Mouse (Mus musculus): ENCODE measurements around the gene Cwc27. TPM values are rescaled to one million over a fixed set of nuclear protein-coding genes. Genes with fewer than 3 reads are reported as not detected.

The Cwc27 gene
- polyA plus RNA-seq, 1 experiment from 2014 or later: 26.5 TPM

DNA sequence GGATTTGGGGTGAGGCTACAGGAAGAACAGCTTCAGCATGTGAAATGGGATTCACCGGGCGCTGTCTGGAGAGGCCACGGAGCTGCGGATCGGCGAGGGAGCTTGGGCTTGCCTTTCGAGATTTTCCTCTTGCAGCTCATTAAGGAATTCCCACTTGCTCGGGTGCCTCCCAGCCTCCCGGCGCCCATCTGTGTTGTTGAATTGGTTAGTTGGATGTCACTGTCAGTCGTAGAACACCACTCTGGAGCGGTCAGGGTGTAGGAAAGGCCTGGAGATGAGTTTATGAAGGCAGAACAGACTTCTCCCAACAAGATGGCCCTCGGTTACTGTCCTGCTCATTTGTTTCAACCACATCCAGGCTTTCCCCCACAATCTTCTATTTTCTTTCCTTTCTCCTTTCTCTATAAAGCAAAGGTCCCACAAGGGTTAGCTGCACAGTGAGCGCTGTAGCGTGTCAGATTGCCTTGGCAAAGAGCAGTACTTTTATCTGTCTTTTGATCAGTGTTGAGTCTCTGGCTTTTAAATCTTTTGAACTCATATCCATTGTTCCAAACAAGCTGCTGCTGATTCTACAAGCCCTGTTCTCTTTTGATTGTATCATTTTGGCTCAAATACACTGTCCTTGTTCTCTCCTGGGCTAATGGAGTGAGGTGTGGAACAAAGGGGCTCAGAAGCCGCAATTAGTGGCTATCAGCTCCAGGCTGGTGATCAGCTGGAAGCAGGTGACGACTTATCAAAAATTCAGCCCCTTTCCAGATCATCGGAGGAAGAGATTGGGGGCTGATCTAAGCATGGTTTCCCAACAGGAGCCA, 200.7 kb downstream of the Cwc27 start:
- H3K4me2 ChIP-seq (ENCODE audit: low read length): no peak overlapping the region
- DNase-seq (peak; percentile 29), ATAC-seq (ENCODE audit: low FRiP score, low TSS enrichment) (0 out of 2 replicates have a peak, but pooled peaks have one; percentile 55)
- no peak overlapping the region for H3K4me3 ChIP-seq (replicated peaks; ENCODE audit: low read depth, low read length)
- no peaks in the 10 kb centered on the region for H3K9me3 ChIP-seq (ENCODE audit: control insufficient read depth, low read length)
- no peak overlapping the region for H3K9ac ChIP-seq (replicated peaks; ENCODE audit: low read length)
- H3K4me1 ChIP-seq (ENCODE audit: control insufficient read depth, insufficient read depth, low read length): no peaks in the 10 kb centered on the region
- no peaks in the 10 kb centered on the region for H3K36me3 ChIP-seq (ENCODE audit: control insufficient read depth, insufficient read depth, low read length)
- 0 out of 2 replicates have a peak overlapping the region, but pooled peaks have one; percentile 16 for H3K27ac ChIP-seq (replicated peaks; ENCODE audit: low read depth, low read length)
- no peaks in the 10 kb centered on the region for H3K27me3 ChIP-seq (ENCODE audit: control insufficient read depth, insufficient read depth, low read length)
- whole genome bisulfite sequencing: 45% methylated on average over 18 of the region's 18 CpGs

DNA sequence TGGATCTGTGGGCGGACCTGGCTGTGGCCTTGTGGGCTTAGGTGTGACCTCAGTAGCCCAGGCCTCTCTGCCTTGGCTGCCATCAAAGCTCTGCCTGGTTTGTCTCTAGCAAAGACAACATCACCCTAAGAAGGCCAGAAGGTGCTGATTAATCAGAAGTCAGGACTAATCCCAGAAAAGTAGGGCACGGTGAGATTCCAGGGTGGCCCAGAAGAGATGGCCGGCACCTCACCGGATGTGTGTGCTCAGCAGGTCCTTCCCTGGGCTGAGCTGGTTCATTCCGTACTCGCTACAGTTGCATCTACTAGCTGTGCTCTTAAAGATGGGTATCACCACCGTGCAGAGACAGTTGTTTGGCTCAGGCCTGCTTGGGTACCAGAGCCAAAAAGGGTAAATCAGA, 201.8 kb downstream of the Cwc27 start:
- Histone ChIP-seq H3K27ac (replicated peaks; ENCODE audit: low read depth, low read length) (no peak overlapping the region), H3K9me3 (ENCODE audit: control insufficient read depth, low read length) (no peaks in the 10 kb centered on the region), H3K4me3 (replicated peaks; ENCODE audit: low read depth, low read length) (no peak overlapping the region), H3K9ac (replicated peaks; ENCODE audit: low read length) (no peak overlapping the region), H3K36me3 (ENCODE audit: control insufficient read depth, insufficient read depth, low read length) (no peaks in the 10 kb centered on the region), H3K27me3 (ENCODE audit: control insufficient read depth, insufficient read depth, low read length) (no peaks in the 10 kb centered on the region), H3K4me1 (ENCODE audit: control insufficient read depth, insufficient read depth, low read length) (no peaks in the 10 kb centered on the region), H3K4me2 (ENCODE audit: low read length) (no peak overlapping the region)
- ATAC-seq (ENCODE audit: low FRiP score, low TSS enrichment): no peak
- WGBS: 94% methylated on average over 7 of the region's 7 CpGs
- DNase-seq: no peak

DNA sequence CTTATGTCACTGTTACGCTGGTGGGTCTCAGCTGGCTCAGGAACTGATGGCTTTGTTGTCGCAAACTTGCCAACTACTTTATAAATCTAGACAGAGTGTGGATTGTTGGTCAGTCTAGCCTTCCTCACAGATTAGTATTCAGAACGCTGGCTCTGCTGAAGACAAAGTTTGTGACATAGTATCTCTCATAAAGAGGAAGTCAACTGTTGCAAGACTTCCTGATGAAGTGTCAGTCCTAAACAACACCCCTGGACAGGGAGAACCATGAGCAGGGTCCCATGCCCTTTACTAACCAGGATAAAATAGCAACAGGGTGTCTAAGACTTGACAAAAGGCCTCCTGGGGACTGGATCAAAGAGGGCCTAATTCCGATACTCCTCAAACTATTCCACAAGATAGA, 205.6 kb downstream of the Cwc27 start:
- H3K27ac ChIP-seq (replicated peaks; ENCODE audit: low read depth, low read length): no peak overlapping the region
- no peak overlapping the region for H3K4me3 ChIP-seq (replicated peaks; ENCODE audit: low read depth, low read length)
- DNase-seq (no peak), ATAC-seq (ENCODE audit: low FRiP score, low TSS enrichment) (no peak)
- 95% methylated on average over 4 of the region's 4 CpGs for WGBS
- no peaks in the 10 kb centered on the region for H3K9me3 ChIP-seq (ENCODE audit: control insufficient read depth, low read length)
- no peaks in the 10 kb centered on the region for H3K27me3 ChIP-seq (ENCODE audit: control insufficient read depth, insufficient read depth, low read length)
- H3K4me2 ChIP-seq (ENCODE audit: low read length): no peak overlapping the region
- no peaks in the 10 kb centered on the region for H3K4me1 ChIP-seq (ENCODE audit: control insufficient read depth, insufficient read depth, low read length)
- no peaks in the 10 kb centered on the region for H3K36me3 ChIP-seq (ENCODE audit: control insufficient read depth, insufficient read depth, low read length)
- H3K9ac ChIP-seq (replicated peaks; ENCODE audit: low read length): no peak overlapping the region

GRCm38 (mm10) chr13:104610210-104611111, 206.5 kb downstream of the Cwc27 start:
- no peaks in the 10 kb centered on the region for H3K27me3 ChIP-seq (ENCODE audit: control insufficient read depth, insufficient read depth, low read length)
- no peak overlapping the region for H3K4me2 ChIP-seq (ENCODE audit: low read length)
- WGBS: 91% methylated on average over 22 of the region's 22 CpGs
- no peak for ATAC-seq (ENCODE audit: low FRiP score, low TSS enrichment)
- no peak overlapping the region for H3K4me3 ChIP-seq (replicated peaks; ENCODE audit: low read depth, low read length)
- H3K27ac ChIP-seq (replicated peaks; ENCODE audit: low read depth, low read length): no peak overlapping the region
- H3K36me3 ChIP-seq (ENCODE audit: control insufficient read depth, insufficient read depth, low read length): no peaks in the 10 kb centered on the region
- no peak for DNase-seq
- no peaks in the 10 kb centered on the region for H3K9me3 ChIP-seq (ENCODE audit: control insufficient read depth, low read length)
- no peak overlapping the region for H3K9ac ChIP-seq (replicated peaks; ENCODE audit: low read length)
- no peaks in the 10 kb centered on the region for H3K4me1 ChIP-seq (ENCODE audit: control insufficient read depth, insufficient read depth, low read length)

DNA sequence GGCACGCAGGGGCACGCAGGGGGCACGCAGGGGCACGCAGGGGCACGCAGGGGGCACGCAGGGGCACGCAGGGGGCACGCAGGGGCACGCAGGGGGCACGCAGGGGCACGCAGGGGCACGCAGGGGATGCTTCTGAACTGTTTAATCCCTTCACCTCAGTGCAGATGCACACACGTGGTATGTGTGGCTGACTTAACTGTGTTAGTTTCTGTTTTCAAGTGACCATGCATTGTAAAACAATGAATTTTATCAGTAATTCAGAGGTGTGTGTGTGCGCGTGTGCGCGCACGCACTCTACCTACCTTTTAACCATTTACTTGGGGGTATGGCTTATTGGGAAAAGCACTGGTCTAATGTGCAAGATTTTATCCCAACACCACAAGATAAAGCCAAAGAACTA, 208.4 kb downstream of the Cwc27 start:
- Histone ChIP-seq H3K36me3 (ENCODE audit: control insufficient read depth, insufficient read depth, low read length) (no peaks in the 10 kb centered on the region), H3K4me1 (ENCODE audit: control insufficient read depth, insufficient read depth, low read length) (no peaks in the 10 kb centered on the region), H3K4me2 (ENCODE audit: low read length) (no peak overlapping the region), H3K4me3 (replicated peaks; ENCODE audit: low read depth, low read length) (no peak overlapping the region), H3K27ac (replicated peaks; ENCODE audit: low read depth, low read length) (no peak overlapping the region), H3K9me3 (ENCODE audit: control insufficient read depth, low read length) (no peaks in the 10 kb centered on the region), H3K9ac (replicated peaks; ENCODE audit: low read length) (no peak overlapping the region), H3K27me3 (ENCODE audit: control insufficient read depth, insufficient read depth, low read length) (no peaks in the 10 kb centered on the region)
- DNase-seq (no peak), ATAC-seq (ENCODE audit: low FRiP score, low TSS enrichment) (no peak)
- WGBS: 89% methylated on average over 18 of the region's 18 CpGs

GRCm38 (mm10) chr13:104606786-104607580, 210.0 kb downstream of the Cwc27 start:
- Histone ChIP-seq H3K9me3 (ENCODE audit: control insufficient read depth, low read length) (no peaks in the 10 kb centered on the region), H3K4me1 (ENCODE audit: control insufficient read depth, insufficient read depth, low read length) (no peaks in the 10 kb centered on the region), H3K4me2 (ENCODE audit: low read length) (no peak overlapping the region), H3K27me3 (ENCODE audit: control insufficient read depth, insufficient read depth, low read length) (no peaks in the 10 kb centered on the region), H3K9ac (replicated peaks; ENCODE audit: low read length) (no peak overlapping the region), H3K4me3 (replicated peaks; ENCODE audit: low read depth, low read length) (no peak overlapping the region), H3K27ac (replicated peaks; ENCODE audit: low read depth, low read length) (no peak overlapping the region), H3K36me3 (ENCODE audit: control insufficient read depth, insufficient read depth, low read length) (no peaks in the 10 kb centered on the region)
- no peak for ATAC-seq (ENCODE audit: low FRiP score, low TSS enrichment)
- no peak for DNase-seq
- 84% methylated on average over 14 of the region's 14 CpGs for WGBS

DNA sequence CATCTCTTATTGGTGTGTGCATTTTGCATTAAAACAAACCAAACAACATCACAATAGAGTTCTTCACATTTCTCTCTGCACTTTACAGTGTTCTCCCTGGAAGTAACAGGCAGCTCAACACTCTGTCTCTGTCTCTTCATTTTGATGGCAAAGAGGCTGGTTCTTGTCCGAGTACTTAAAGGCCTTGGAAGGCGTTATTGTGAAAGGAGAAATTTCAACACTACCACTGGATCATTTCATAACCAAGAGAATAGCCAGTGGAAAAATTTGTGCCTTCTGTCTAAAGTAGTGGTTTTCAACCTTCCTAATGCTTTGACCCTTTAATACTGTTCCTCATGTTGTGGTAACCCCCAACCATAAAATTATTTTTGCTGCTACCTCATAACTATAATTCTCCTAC, 211.8 kb downstream of the Cwc27 start:
- Histone ChIP-seq H3K27ac (replicated peaks; ENCODE audit: low read depth, low read length) (no peak overlapping the region), H3K9ac (replicated peaks; ENCODE audit: low read length) (no peak overlapping the region), H3K4me2 (ENCODE audit: low read length) (no peak overlapping the region), H3K36me3 (ENCODE audit: control insufficient read depth, insufficient read depth, low read length) (no peaks in the 10 kb centered on the region), H3K27me3 (ENCODE audit: control insufficient read depth, insufficient read depth, low read length) (no peaks in the 10 kb centered on the region), H3K4me3 (replicated peaks; ENCODE audit: low read depth, low read length) (no peak overlapping the region), H3K4me1 (ENCODE audit: control insufficient read depth, insufficient read depth, low read length) (no peaks in the 10 kb centered on the region), H3K9me3 (ENCODE audit: control insufficient read depth, low read length) (no peaks in the 10 kb centered on the region)
- no peak for DNase-seq
- WGBS: 93% methylated on average over 2 of the region's 2 CpGs
- no peak for ATAC-seq (ENCODE audit: low FRiP score, low TSS enrichment)

- H3K4me1 ChIP-seq (ENCODE audit: control insufficient read depth, insufficient read depth, low read length): no peaks in the 10 kb centered on the region
- 71% methylated on average over 6 of the region's 6 CpGs for WGBS
- H3K9ac ChIP-seq (replicated peaks; ENCODE audit: low read length): no peak overlapping the region
- ATAC-seq (ENCODE audit: low FRiP score, low TSS enrichment) (no peak), DNase-seq (no peak)
- no peak overlapping the region for H3K27ac ChIP-seq (replicated peaks; ENCODE audit: low read depth, low read length)
- no peaks in the 10 kb centered on the region for H3K9me3 ChIP-seq (ENCODE audit: control insufficient read depth, low read length)
- no peak overlapping the region for H3K4me3 ChIP-seq (replicated peaks; ENCODE audit: low read depth, low read length)
- no peaks in the 10 kb centered on the region for H3K27me3 ChIP-seq (ENCODE audit: control insufficient read depth, insufficient read depth, low read length)
- no peaks in the 10 kb centered on the region for H3K36me3 ChIP-seq (ENCODE audit: control insufficient read depth, insufficient read depth, low read length)
- no peak overlapping the region for H3K4me2 ChIP-seq (ENCODE audit: low read length)
These were observed 214.7 kb downstream of the Cwc27 start for GRCm38 (mm10) chr13:104602197-104602596.

Measured in midbrain, embryonic 14.5 days (tissue).